Mouse (Mus musculus): ENCODE measurements around the gene Pdpn.

The Pdpn gene

DNA sequence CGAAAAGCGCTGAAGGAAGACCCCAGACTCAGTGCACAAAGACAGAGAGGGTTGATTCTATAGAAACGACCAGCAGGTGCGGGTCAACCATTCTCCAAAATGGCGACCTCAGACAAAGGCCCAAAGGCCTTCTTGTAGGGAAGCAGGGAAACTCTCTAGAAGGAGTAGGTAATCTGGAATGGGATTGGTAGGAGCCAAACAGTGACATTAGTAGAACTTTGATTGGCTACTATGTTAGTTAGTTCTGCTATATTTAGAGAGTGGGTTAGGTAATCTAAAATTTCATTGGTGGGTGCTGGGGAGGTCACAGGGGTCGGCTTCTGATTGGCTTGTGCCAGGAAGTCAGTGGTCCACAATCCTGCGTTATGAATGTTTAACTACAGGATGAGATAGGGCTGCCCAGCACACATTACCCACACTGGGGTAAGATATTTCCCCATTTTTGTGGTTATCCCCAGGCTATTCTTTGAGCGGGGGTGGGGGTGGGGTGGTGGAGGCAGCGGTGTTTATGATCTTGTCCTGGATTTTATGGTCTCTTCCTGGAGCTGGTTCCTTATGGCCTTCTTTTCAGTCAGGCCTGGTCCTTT lies 59.7 kb downstream of the Pdpn start:
- no peak for DNase-seq (ENCODE audit: low spot score in 2 of 2)

- DNase-seq (ENCODE audit: low spot score in 2 of 2): no peak
These were observed 60.2 kb downstream of the Pdpn start for GRCm38 (mm10) chr4:143239117-143239516.

DNA sequence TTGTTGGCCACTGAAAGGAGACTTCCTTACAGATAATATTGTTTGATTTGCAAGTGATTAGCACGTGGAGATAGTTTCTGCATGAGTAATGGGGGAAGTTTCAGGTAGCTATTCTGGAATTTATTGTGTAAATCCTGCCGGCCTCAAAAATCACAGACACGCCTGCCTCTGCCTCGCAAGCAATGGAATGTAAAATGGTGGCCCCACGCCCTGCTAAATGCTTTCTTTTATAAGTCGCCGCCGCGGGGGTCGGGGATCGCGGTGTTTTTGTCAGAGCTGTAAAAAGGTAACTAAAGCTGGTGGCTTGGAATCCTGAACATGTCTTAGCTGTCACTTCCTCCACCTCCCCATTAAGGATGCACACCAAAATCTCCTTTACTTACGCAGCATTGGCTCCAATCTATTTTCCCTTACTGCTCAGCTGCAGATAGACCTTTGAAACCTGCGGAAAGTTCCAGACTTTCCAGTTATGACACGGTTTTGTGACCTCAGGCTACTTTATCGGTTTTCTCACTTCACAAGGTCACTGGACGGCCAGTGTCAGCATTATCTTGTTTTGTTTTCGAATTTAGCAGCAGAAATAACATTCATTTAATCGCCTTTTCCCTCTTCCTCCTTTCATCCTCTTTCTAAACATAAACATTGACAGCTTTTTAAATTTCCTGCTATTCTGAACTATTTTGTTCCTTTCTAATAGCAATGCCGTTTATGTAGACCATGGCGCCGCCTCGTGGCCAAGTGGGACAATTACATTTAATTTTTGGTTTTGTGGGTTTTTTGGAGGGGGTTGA lies 60.9 kb downstream of the Pdpn start:
- DNase-seq (ENCODE audit: low spot score in 2 of 2): peak in 1 of 2 experiments; percentile 11

DNA sequence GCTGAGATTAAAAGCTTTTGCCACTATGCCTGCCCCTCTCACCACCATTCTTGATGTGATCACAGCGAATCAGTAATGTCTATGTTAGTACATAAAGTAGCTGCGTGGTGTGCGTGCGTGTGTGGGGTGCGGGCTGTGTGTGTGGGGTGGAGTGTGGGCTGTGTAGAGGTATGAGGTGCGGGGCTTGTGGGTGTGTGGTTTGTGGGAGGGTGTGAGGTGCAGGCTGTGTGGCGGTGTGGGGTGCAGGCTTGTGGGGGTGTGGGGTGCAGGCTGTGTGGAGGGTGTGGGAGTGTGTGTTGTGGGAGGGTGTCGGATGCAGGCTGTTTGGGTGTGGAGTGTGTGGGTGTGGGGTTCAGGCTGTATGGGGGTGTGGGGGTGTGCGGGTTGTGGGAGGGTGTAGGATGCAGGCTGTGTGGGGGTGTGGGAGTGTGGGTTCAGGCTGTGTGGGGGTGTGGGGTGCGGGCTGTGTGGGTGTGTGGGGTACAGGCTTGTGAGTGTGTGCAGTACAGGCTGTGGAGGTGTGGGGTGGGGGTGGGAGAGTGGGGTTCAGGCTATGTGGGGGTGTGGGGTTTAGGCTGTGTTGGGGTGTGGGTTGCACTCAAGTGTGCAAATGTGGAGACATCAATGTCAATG lies 67.5 kb downstream of the Pdpn start:
- no peak for DNase-seq (ENCODE audit: low spot score in 2 of 2)

- no peak for DNase-seq (ENCODE audit: low spot score in 2 of 2)
These were observed 68.3 kb downstream of the Pdpn start for GRCm38 (mm10) chr4:143231110-143231509.

GRCm38 (mm10) chr4:143227976-143228375 lies 71.4 kb downstream of the Pdpn start:
- DNase-seq (ENCODE audit: low spot score in 2 of 2): no peak

DNA sequence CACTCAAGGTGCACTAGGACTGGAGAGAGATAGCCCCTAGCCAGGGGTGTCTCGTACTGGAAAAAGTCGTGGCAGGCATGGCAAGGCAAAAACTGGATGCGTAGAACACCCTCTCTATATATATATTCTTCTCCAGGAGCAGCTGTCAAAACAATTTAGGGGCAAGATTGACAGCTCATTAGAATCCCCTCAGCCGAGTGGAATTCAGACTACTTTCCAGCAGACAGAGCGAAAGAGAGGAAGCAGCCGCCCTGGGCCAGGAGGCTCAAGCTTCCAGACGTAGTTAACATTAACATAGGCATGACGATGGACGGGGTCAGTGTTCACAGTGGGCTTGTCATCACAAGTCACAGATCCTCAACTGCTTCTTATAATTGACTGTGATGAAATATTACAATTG lies 73.5 kb downstream of the Pdpn start:
- DNase-seq (ENCODE audit: low spot score in 2 of 2): no peak

- DNase-seq (ENCODE audit: low spot score in 2 of 2): no peak
These were observed 80.0 kb downstream of the Pdpn start for GRCm38 (mm10) chr4:143219316-143219751.

DNA sequence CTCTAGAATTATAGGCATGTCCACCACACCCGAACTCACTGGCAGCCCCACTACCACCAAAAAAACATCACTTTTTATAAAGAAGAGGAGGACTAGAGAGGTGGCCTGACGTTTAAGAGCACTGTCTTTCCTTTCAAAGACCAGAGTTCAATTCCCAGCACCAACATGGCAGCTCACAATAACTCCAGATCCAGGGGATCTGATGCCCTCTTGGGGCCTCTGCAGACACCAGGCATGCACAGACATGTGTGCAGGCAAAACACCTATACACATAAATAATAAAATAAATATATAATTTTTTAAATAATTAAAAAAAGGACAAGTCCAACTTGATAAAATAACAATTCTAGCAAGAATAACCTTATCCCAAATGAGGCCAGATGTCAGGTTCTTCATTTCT lies 80.5 kb downstream of the Pdpn start:
- DNase-seq (ENCODE audit: low spot score in 2 of 2): no peak
